Comparison of ENCODE assay signal across 29 mouse cellular contexts in genomic region chr9:44440961-44441360, GRCm38 (mm10). TPM values are rescaled to one million over a fixed set of nuclear protein-coding genes. Genes with fewer than 3 reads are reported as not detected.
"Had no signal": no experiment of that assay in that cellular context is flagged by ENCODE, and none has a peak within 500 bp of the region (broad histone marks: within the 10 kb centered on the region; RNA-seq: fewer than 3 reads in every experiment).

Gene Foxr1, minus strand, starts transcription at chr9:44441136.

- H3K4me1 ChIP-seq: liver, embryonic 13.5 days; midbrain, embryonic 12.5 days; midbrain, embryonic 15.5 days; neural tube, embryonic 12.5 days; neural tube, embryonic 15.5 days; stomach, embryonic 15.5 days had no signal

- H3K4me3 ChIP-seq: left cerebral cortex, adult 2 months; liver, embryonic 13.5 days; midbrain, embryonic 12.5 days; midbrain, embryonic 15.5 days; neural tube, embryonic 12.5 days; neural tube, embryonic 15.5 days; stomach, embryonic 15.5 days had no signal

- H3K27me3 ChIP-seq: midbrain, embryonic 12.5 days; midbrain, embryonic 15.5 days; neural tube, embryonic 12.5 days; neural tube, embryonic 15.5 days; stomach, embryonic 15.5 days had no signal

- H3K27ac ChIP-seq: kidney, postnatal 0 days; left cerebral cortex, adult 2 months; liver, embryonic 13.5 days; macrophage; midbrain, embryonic 12.5 days; midbrain, embryonic 15.5 days; neural tube, embryonic 12.5 days; neural tube, embryonic 15.5 days; stomach, embryonic 15.5 days had no signal

- H3K9ac ChIP-seq: liver, embryonic 13.5 days; lung, embryonic 14.5 days; midbrain, embryonic 12.5 days; midbrain, embryonic 15.5 days; neural tube, embryonic 12.5 days; neural tube, embryonic 15.5 days; stomach, embryonic 15.5 days had no signal

- H3K36me3 ChIP-seq: liver, embryonic 13.5 days; midbrain, embryonic 12.5 days; midbrain, embryonic 15.5 days; neural tube, embryonic 12.5 days; neural tube, embryonic 15.5 days; stomach, embryonic 15.5 days had no signal

- H3K9me3 ChIP-seq: liver, embryonic 13.5 days; midbrain, embryonic 12.5 days; midbrain, embryonic 15.5 days; neural tube, embryonic 12.5 days; neural tube, embryonic 15.5 days; stomach, embryonic 15.5 days had no signal

- DNase-seq: kidney, adult 2 months; kidney, postnatal 36 days; layer of hippocampus, postnatal 36 days; liver, embryonic 13.5 days; lung, embryonic 14.5 days; right cerebral cortex, adult 18-20 months; right cerebral cortex, postnatal 14 days; right cerebral cortex, postnatal 4 days; thymus, postnatal 25 days had no signal

RNA-seq across cellular contexts. Expression of gene Foxr1, which starts in this region (rescaled TPM):
- total RNA-seq: layer of hippocampus, adult 8-10 months; layer of hippocampus, postnatal 10 days; layer of hippocampus, postnatal 36 days; left cerebral cortex, adult 2 months; left cerebral cortex, postnatal 10 days; left cerebral cortex, postnatal 36 days; liver, adult 2 months; megakaryocyte, adult 5-6 weeks had no signal
- polyA plus RNA-seq: kidney, adult 2 months; kidney, embryonic 14.5 days; kidney, postnatal 0 days; limb, embryonic 11.5 days; limb, embryonic 14.5 days; liver, adult 2 months; liver, embryonic 13.5 days; liver, embryonic 16.5 days; lung, embryonic 14.5 days; lung, postnatal 0 days; macrophage; midbrain, embryonic 12.5 days; midbrain, embryonic 15.5 days; neural tube, embryonic 12.5 days; neural tube, embryonic 15.5 days; stomach, embryonic 15.5 days; thymus, postnatal 0 days had no signal
